Mouse (Mus musculus) lung, embryonic 14.5 days (tissue): ENCODE results near the gene Ankrd52. TPM values are rescaled to one million over a fixed set of nuclear protein-coding genes. Genes with fewer than 3 reads are reported as not detected.

ENCODE experiments used
- ATAC-seq: fragments of 200-750 bp; cut with Nextera tagmentation; 2 replicates; pipeline ENCODE4 v1.8.0; 2017; ENCODE audit warnings: mild to moderate bottlenecking, moderate TSS enrichment, moderate library complexity; ENCODE audit not compliant: insufficient read depth
- DNase-seq: peaks from one replicate; pipeline ENCODE4 v3.0.0-alpha.2; 2015
- H3K27ac ChIP-seq: fragments of 300-500 bp; sonication (generic); 2 replicates; pipeline ENCODE4 v1.5.1; 2014; ENCODE audit warnings: low read depth, mild to moderate bottlenecking, moderate library complexity
- H3K27me3 ChIP-seq: fragments of 300-500 bp; sonication (generic); 2 replicates; pipeline ENCODE4 v1.6.1; 2014; ENCODE audit warnings: low read length, control low read depth; ENCODE audit not compliant: insufficient read depth
- H3K36me3 ChIP-seq: fragments of 300-500 bp; sonication (generic); 2 replicates; pipeline ENCODE4 v1.6.1; 2014; ENCODE audit warnings: control low read depth; ENCODE audit not compliant: insufficient read depth
- H3K4me1 ChIP-seq: fragments of 300-500 bp; sonication (generic); 2 replicates; pipeline ENCODE4 v1.6.1; 2014; ENCODE audit warnings: antibody characterized with exemption, control low read depth; ENCODE audit not compliant: insufficient read depth
- H3K4me2 ChIP-seq: fragments of 300-500 bp; sonication (generic); 2 replicates; pipeline ENCODE4 v1.6.1; 2014; ENCODE audit warnings: mild to moderate bottlenecking
- H3K4me3 ChIP-seq: fragments of 300-500 bp; sonication (generic); 2 replicates; pipeline ENCODE4 v1.5.1; 2014; ENCODE audit warnings: low read depth, low read length
- H3K9ac ChIP-seq: fragments of 300-500 bp; sonication (generic); 2 replicates; pipeline ENCODE4 v1.6.1; 2014
- H3K9me3 ChIP-seq: fragments of 300-500 bp; sonication (generic); 2 replicates; pipeline ENCODE4 v1.6.1; 2016; ENCODE audit warnings: low read depth, low read length, control low read depth
- CTCF ChIP-seq: IDR thresholded peaks from 2 replicates; pipeline ENCODE4 v1.5.1; 2016; ENCODE audit warnings: antibody characterized with exemption, low read depth
- WGBS: fragments of 180-500 bp; shearing (Covaris S2); extraction: QIAGEN DNeasy Blood & Tissue Kit; methylation state at CpG from one replicate; pipeline ENCODE4 v1.1.7; 2014; 5-methylcytosine and 5-hydroxymethylcytosine counted together
- polyA plus RNA-seq: library from polyadenylated mRNA; unstranded; fragments of >200 nt; fragmentation: Nextera tagmentation; extraction: Ambion mirVana; gene quantifications from 2 replicates; pipeline ENCODE4 v1.2.1, GENCODE M21; 2014

The Ankrd52 gene
- polyA plus RNA-seq, 1 experiment from 2014 or later, result 17.0 TPM

DNA sequence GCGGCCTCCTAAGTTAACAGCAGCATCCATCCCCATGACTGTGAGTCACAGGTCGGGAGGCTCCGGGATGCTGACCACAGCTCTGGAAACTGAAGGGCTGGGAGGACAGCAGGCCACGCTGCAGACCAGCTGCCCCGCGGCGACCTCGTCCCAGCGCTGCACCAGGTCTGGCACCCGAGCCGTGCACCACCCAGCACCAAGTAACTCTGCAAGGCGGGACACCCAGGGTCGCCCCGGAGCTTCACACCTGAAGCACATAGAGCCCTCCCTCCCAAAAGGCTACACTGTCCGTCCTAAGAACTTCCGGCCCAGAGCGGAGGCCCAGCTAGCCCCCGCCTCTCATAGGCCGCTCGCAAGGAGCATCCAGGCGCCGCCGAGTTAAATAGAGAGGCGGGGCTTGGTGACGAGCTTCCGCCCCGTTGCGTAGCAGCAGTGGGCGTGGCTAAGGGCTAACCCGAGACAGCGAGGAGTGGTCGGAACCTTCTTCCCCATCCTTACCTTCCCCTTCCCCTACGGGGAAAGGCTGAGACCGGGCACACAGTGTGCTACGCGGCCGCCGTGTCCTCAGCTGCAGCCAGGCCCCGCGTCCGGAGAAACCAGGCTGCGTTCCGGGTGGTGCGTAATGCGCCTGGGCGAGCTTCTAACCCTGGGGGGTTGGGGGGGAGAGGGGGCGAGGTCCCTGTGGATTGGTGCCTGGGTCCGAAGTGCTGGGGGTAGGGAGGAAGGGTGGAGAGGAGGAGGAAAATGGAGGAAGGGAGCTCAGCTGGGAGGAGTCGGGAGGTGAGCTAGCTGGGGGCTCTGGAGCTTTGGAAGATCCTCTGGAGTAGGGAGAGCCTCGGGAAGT is 34.5 kb downstream of the Ankrd52 start, which contains the start of the genes Nabp2 and Rnf41:
TSS of gene Nabp2 (minus strand) at position 282 of the 844 bp plus-strand sequence.
TSS of gene Rnf41 (plus strand) at position 447 of the 844 bp plus-strand sequence.
- ATAC-seq (peak; percentile 92), DNase-seq (peak; percentile 100)
- Histone ChIP-seq H3K27me3 (no peaks in the 10 kb centered on the region), H3K27ac (peak within 1 kb of the TSS; percentile 93), H3K9me3 (no peaks in the 10 kb centered on the region), H3K4me3 (peak within 1 kb of the TSS; percentile 85), H3K9ac (peak within 1 kb of the TSS; percentile 76), H3K4me2 (peak within 1 kb of the TSS; percentile 98), H3K36me3 (peaks cover 35% of the 10 kb centered on the region), H3K4me1 (0 out of 2 replicates have a peak, but pooled peaks cover 8% of the 10 kb centered on the region)
- WGBS, result under 1% methylated on average over 50 of the region's 50 CpGs
- no peak for TF ChIP-seq CTCF

- H3K9ac ChIP-seq, result peak overlapping the region; percentile 76
- H3K4me2 ChIP-seq, result peak overlapping the region; percentile 98
- no peaks in the 10 kb centered on the region for H3K9me3 ChIP-seq
- peak overlapping the region; percentile 93 for H3K27ac ChIP-seq
- peaks cover 38% of the 10 kb centered on the region for H3K36me3 ChIP-seq
- H3K27me3 ChIP-seq, result no peaks in the 10 kb centered on the region
- ATAC-seq (no peak), DNase-seq (peak; percentile 79)
- 0 out of 2 replicates have a peak, but pooled peaks cover 8% of the 10 kb centered on the region for H3K4me1 ChIP-seq
- 1% methylated on average over 14 of the region's 14 CpGs for WGBS
- peak overlapping the region; percentile 85 for H3K4me3 ChIP-seq
- no peak for TF ChIP-seq CTCF
These were observed 35.1 kb downstream of the Ankrd52 start for GRCm38 (mm10) chr10:128412055-128412381.

- Histone ChIP-seq H3K27ac (peak overlapping the region; percentile 93; the same call in 1 of the 2 replicates), H3K27me3 (no peaks in the 10 kb centered on the region), H3K4me1 (0 out of 2 replicates have a peak, but pooled peaks cover 8% of the 10 kb centered on the region), H3K4me2 (peak overlapping the region; percentile 98), H3K9ac (peak overlapping the region; percentile 76), H3K4me3 (peak overlapping the region; percentile 85), H3K9me3 (no peaks in the 10 kb centered on the region), H3K36me3 (peaks cover 37% of the 10 kb centered on the region)
- ATAC-seq, result no peak
- no peak for TF ChIP-seq CTCF
- WGBS, result 33% methylated on average over 1 of the region's 1 CpGs
- DNase-seq, result no peak
These were observed 35.6 kb downstream of the Ankrd52 start for GRCm38 (mm10) chr10:128412558-128412957.

DNA sequence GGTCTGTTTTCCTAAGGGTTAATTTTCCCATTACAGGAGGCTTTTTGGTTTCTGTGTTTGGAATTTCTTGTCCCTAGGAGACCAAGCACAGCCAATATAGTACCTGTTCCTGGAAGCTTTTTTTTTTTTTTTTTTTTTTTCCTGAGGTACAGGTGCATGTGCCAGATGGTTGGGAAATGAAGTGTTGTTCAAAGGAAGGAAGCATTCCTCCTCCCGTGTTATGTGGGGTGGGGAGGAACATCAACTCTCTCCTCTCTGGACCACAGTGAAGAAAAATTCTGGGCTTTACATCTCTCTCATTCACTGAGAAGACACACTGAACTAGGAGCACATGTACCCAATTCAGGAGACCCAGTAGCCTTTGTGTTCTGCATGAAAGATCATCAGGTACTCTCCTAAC is 36.2 kb downstream of the Ankrd52 start:
- no peak for DNase-seq
- TF ChIP-seq CTCF, result no peak
- peak overlapping the region; percentile 76 for H3K9ac ChIP-seq
- WGBS, result 57% methylated on average over 1 of the region's 1 CpGs
- 0 out of 2 replicates have a peak, but pooled peaks cover 8% of the 10 kb centered on the region for H3K4me1 ChIP-seq
- H3K4me2 ChIP-seq, result peak overlapping the region; percentile 98
- no peaks in the 10 kb centered on the region for H3K27me3 ChIP-seq
- H3K36me3 ChIP-seq, result peaks cover 37% of the 10 kb centered on the region
- no peaks in the 10 kb centered on the region for H3K9me3 ChIP-seq
- ATAC-seq, result no peak
- H3K4me3 ChIP-seq, result peak overlapping the region; percentile 85; the same call in 1 of the 2 replicates
- no peak overlapping the region for H3K27ac ChIP-seq

- TF ChIP-seq CTCF, result no peak
- Histone ChIP-seq H3K4me3 (no peak overlapping the region), H3K27me3 (no peaks in the 10 kb centered on the region), H3K9me3 (no peaks in the 10 kb centered on the region), H3K4me2 (no peak overlapping the region), H3K4me1 (0 out of 2 replicates have a peak, but pooled peaks cover 4% of the 10 kb centered on the region), H3K9ac (no peak overlapping the region), H3K27ac (no peak overlapping the region), H3K36me3 (peaks cover 51% of the 10 kb centered on the region)
- no peak for ATAC-seq
- DNase-seq, result no peak
- WGBS, result 88% methylated on average over 5 of the region's 5 CpGs
These were observed 37.9 kb downstream of the Ankrd52 start for GRCm38 (mm10) chr10:128414848-128415247.

- H3K27me3 ChIP-seq, result no peaks in the 10 kb centered on the region
- H3K9ac ChIP-seq, result no peak overlapping the region
- no peaks in the 10 kb centered on the region for H3K9me3 ChIP-seq
- no peaks in the 10 kb centered on the region for H3K4me1 ChIP-seq
- no peak overlapping the region for H3K4me3 ChIP-seq
- no peak for DNase-seq
- H3K27ac ChIP-seq, result no peak overlapping the region
- no peak overlapping the region for H3K4me2 ChIP-seq
- ATAC-seq, result no peak
- TF ChIP-seq CTCF, result no peak
- 71% methylated on average over 5 of the region's 5 CpGs for WGBS
- H3K36me3 ChIP-seq, result peaks cover 70% of the 10 kb centered on the region
These were observed 45.5 kb downstream of the Ankrd52 start for GRCm38 (mm10) chr10:128422426-128422825.

DNA sequence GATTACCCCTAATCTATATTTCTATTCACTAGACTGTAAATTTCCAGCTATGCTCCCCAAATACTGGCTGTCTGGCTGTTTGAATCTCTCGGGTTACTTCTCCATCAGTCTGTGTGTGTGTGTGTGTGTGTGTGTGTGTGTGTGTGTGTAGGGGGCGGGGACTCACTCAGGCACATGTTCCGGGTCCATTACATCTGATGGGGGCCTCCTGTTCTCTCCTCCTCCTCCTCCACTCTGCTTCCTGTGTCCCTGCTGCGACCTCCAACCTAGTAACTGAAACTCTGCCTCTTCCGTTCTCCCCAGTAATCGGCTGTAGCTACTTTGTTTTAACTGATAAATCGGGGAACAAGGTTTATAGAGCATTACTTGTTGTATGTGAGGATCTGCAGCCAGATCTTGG is 47.7 kb downstream of the Ankrd52 start:
- H3K4me1 ChIP-seq, result no peaks in the 10 kb centered on the region
- H3K4me3 ChIP-seq, result no peak overlapping the region
- H3K27me3 ChIP-seq, result no peaks in the 10 kb centered on the region
- ATAC-seq, result no peak
- DNase-seq, result no peak
- H3K36me3 ChIP-seq, result peaks cover 66% of the 10 kb centered on the region
- no peak overlapping the region for H3K9ac ChIP-seq
- no peaks in the 10 kb centered on the region for H3K9me3 ChIP-seq
- no peak for TF ChIP-seq CTCF
- H3K4me2 ChIP-seq, result no peak overlapping the region
- no peak overlapping the region for H3K27ac ChIP-seq
- 31% methylated on average over 7 of the region's 7 CpGs for WGBS
